Mouse (Mus musculus) MEL (cell line): ENCODE measurements around the gene Cspg4. TPM values are rescaled to one million over a fixed set of nuclear protein-coding genes. Genes with fewer than 3 reads are reported as not detected.

Experiments
- DNase-seq: peaks from one replicate; pipeline ENCODE4 v3.0.0; 2011; ENCODE audit warnings: low read depth, low spot score
- H3K27ac ChIP-seq: 2 replicates; pipeline ENCODE4 v1.5.1; 2012; ENCODE audit warnings: low read depth, mild to moderate bottlenecking, control low read depth, low read length, moderate library complexity; ENCODE audit not compliant: control insufficient read depth
- H3K27me3 ChIP-seq, 2 experiments: fragments of 150-350 bp in 1 of 2; sonication (generic) in 1 of 2; 2 replicates each; pipeline ENCODE4 v1.6.1; 2012; ENCODE audit warnings: low read length in 2 of 2, mild to moderate bottlenecking in 2 of 2, improper control_type of control experiment in 1 of 2, moderate library complexity in 1 of 2; ENCODE audit not compliant: insufficient read depth in 2 of 2, control insufficient read depth in 1 of 2
- H3K36me3 ChIP-seq, 2 experiments: 2 replicates each; pipeline ENCODE4 v1.6.1; 2012 to 2014; ENCODE audit warnings: low read length in 2 of 2, improper control_type of control experiment in 1 of 2, inconsistent platforms in 1 of 2, mild to moderate bottlenecking in 1 of 2; ENCODE audit not compliant: insufficient read depth in 2 of 2, control insufficient read depth in 1 of 2
- H3K4me1 ChIP-seq, 2 experiments: fragments of 150-350 bp in 1 of 2; sonication (generic) in 1 of 2; 2 replicates each; pipeline ENCODE4 v1.6.1; 2012; ENCODE audit warnings: low read length in 2 of 2, improper control_type of control experiment in 1 of 2, mild to moderate bottlenecking in 1 of 2; ENCODE audit not compliant: insufficient read depth in 2 of 2, control insufficient read depth in 1 of 2
- H3K4me3 ChIP-seq, 2 experiments: fragments of 150-350 bp in 1 of 2; sonication (generic) in 1 of 2; 2 replicates each; pipeline ENCODE4 v1.5.1; 2012; ENCODE audit warnings: low read depth in 2 of 2, low read length in 2 of 2, mild to moderate bottlenecking in 2 of 2, moderate library complexity in 2 of 2, control low read depth in 1 of 2, improper control_type of control experiment in 1 of 2; ENCODE audit not compliant: control insufficient read depth in 1 of 2, insufficient read depth in 1 of 2
- H3K79me2 ChIP-seq: 2 replicates; pipeline ENCODE4 v1.6.1; 2012; ENCODE audit warnings: mild to moderate bottlenecking, low read length, moderate library complexity; ENCODE audit not compliant: control insufficient read depth, poor library complexity, insufficient read depth
- H3K9ac ChIP-seq: 2 replicates; pipeline ENCODE4 v1.6.1; 2012; ENCODE audit warnings: low read depth, mild to moderate bottlenecking, control low read depth, low read length, moderate library complexity; ENCODE audit not compliant: control insufficient read depth, poor library complexity, severe bottlenecking
- H3K9me3 ChIP-seq: fragments of 150-350 bp; sonication (generic); replicated peaks from 2 replicates; pipeline ENCODE4 v1.6.1; 2012; ENCODE audit warnings: mild to moderate bottlenecking, low read length, improper control_type of control experiment, moderate library complexity; ENCODE audit not compliant: insufficient read depth
- CHD1 ChIP-seq: IDR thresholded peaks from 2 replicates; pipeline ENCODE4 v1.6.1; 2012; ENCODE audit warnings: low read depth, mild to moderate bottlenecking, inconsistent platforms, low read length, improper control_type of control experiment
- CTCF ChIP-seq, 3 experiments: IDR thresholded peaks in 2 of 3; conservative IDR thresholded peaks in 1 of 3; 2 replicates each; pipeline ENCODE4 v1.5.1; 2011 to 2012; ENCODE audit warnings: low read length in 3 of 3, low read depth in 2 of 3, mild to moderate bottlenecking in 2 of 3, improper control_type of control experiment in 1 of 3, inconsistent platforms in 1 of 3, mixed read lengths in 1 of 3, moderate library complexity in 1 of 3; ENCODE audit not compliant: control insufficient read depth in 1 of 3, insufficient read depth in 1 of 3, poor library complexity in 1 of 3, severe bottlenecking in 1 of 3
- E2F4 ChIP-seq: IDR thresholded peaks from 2 replicates; pipeline ENCODE4 v1.6.1; 2011; ENCODE audit warnings: low read depth, low read length, improper control_type of control experiment, borderline replicate concordance
- ELF1 ChIP-seq: IDR thresholded peaks from 2 replicates; pipeline ENCODE4 v1.6.1; 2014; ENCODE audit warnings: low read depth, mild to moderate bottlenecking, inconsistent platforms, low read length, improper control_type of control experiment, moderate library complexity
- EP300 ChIP-seq, 2 experiments: IDR thresholded peaks; 2 replicates each; pipeline ENCODE4 v1.6.1; 2011; ENCODE audit warnings: improper control_type of control experiment in 2 of 2, low read length in 2 of 2, low read depth in 1 of 2, mild to moderate bottlenecking in 1 of 2
- ETS1 ChIP-seq: IDR thresholded peaks from 2 replicates; pipeline ENCODE4 v1.6.1; 2012; ENCODE audit warnings: low read depth, mild to moderate bottlenecking, inconsistent platforms, low read length, improper control_type of control experiment, moderate library complexity
- GABPA ChIP-seq: IDR thresholded peaks from 2 replicates; pipeline ENCODE4 v1.6.1; 2012; ENCODE audit warnings: low read depth, mild to moderate bottlenecking, inconsistent platforms, low read length, improper control_type of control experiment, moderate library complexity
- GATA1 ChIP-seq: IDR thresholded peaks from 2 replicates; pipeline ENCODE4 v1.6.1; 2011; ENCODE audit warnings: low read depth, low read length, improper control_type of control experiment
- JUND ChIP-seq: IDR thresholded peaks from 2 replicates; pipeline ENCODE4 v1.6.1; 2011; ENCODE audit warnings: low read depth, mild to moderate bottlenecking, improper control_type of control experiment, low read length
- KAT2A ChIP-seq: conservative IDR thresholded peaks from 2 replicates; pipeline ENCODE4 v1.6.1; 2012; ENCODE audit warnings: low read depth, low read length, improper control_type of control experiment, inconsistent platforms
- MAFK ChIP-seq: IDR thresholded peaks from 2 replicates; pipeline ENCODE4 v1.6.1; 2011; ENCODE audit warnings: low read depth, mild to moderate bottlenecking, low read length, improper control_type of control experiment, borderline replicate concordance
- MEF2A ChIP-seq: IDR thresholded peaks from 2 replicates; pipeline ENCODE4 v1.6.1; 2014; ENCODE audit warnings: low read depth, mild to moderate bottlenecking, inconsistent platforms, low read length, improper control_type of control experiment; ENCODE audit not compliant: poor library complexity, insufficient replicate concordance, severe bottlenecking; ENCODE audit errors: extremely low read depth
- MXI1 ChIP-seq: IDR thresholded peaks from 2 replicates; pipeline ENCODE4 v1.6.1; 2011; ENCODE audit warnings: mild to moderate bottlenecking, low read depth, low read length, improper control_type of control experiment
- NRF1 ChIP-seq: IDR thresholded peaks from 2 replicates; pipeline ENCODE4 v1.6.1; 2014; ENCODE audit warnings: low read depth, mild to moderate bottlenecking, inconsistent platforms, low read length, improper control_type of control experiment, moderate library complexity; ENCODE audit not compliant: poor library complexity, insufficient read depth, severe bottlenecking
- POLR2A ChIP-seq, 2 experiments: IDR thresholded peaks; 2 replicates each; pipeline ENCODE4 v1.6.1; 2011 to 2012; ENCODE audit warnings: low read length in 2 of 2, mild to moderate bottlenecking in 2 of 2, control low read depth in 1 of 2, improper control_type of control experiment in 1 of 2, low read depth in 1 of 2, moderate library complexity in 1 of 2; ENCODE audit not compliant: control insufficient read depth in 1 of 2, insufficient read depth in 1 of 2, poor library complexity in 1 of 2
- POLR2AphosphoS2 ChIP-seq: IDR thresholded peaks from 2 replicates; pipeline ENCODE4 v1.6.1; 2011; ENCODE audit warnings: low read length, improper control_type of control experiment
- RAD21 ChIP-seq: IDR thresholded peaks from 2 replicates; pipeline ENCODE4 v1.6.1; 2011; ENCODE audit warnings: mild to moderate bottlenecking, low read depth, low read length, improper control_type of control experiment
- SIN3A ChIP-seq: IDR thresholded peaks from 2 replicates; pipeline ENCODE4 v1.6.1; 2012; ENCODE audit warnings: low read length, improper control_type of control experiment, inconsistent platforms
- TAL1 ChIP-seq: IDR thresholded peaks from 2 replicates; pipeline ENCODE4 v1.6.1; 2012; ENCODE audit warnings: mild to moderate bottlenecking, inconsistent platforms, low read length, moderate library complexity, mixed read lengths
- TCF12 ChIP-seq: IDR thresholded peaks from 2 replicates; pipeline ENCODE4 v1.6.1; 2014; ENCODE audit warnings: low read depth, mild to moderate bottlenecking, inconsistent platforms, low read length, improper control_type of control experiment, moderate library complexity
- UBTF ChIP-seq: IDR thresholded peaks from 2 replicates; pipeline ENCODE4 v1.6.1; 2012; ENCODE audit warnings: low read depth, mild to moderate bottlenecking, inconsistent platforms, low read length, improper control_type of control experiment, moderate library complexity, borderline replicate concordance; ENCODE audit not compliant: insufficient read depth
- USF1 ChIP-seq: IDR thresholded peaks from 2 replicates; pipeline ENCODE4 v1.6.1; 2014; ENCODE audit warnings: low read depth, mild to moderate bottlenecking, inconsistent platforms, low read length, improper control_type of control experiment, moderate library complexity
- ZC3H11A ChIP-seq: IDR thresholded peaks from 2 replicates; pipeline ENCODE4 v1.6.1; 2012; ENCODE audit warnings: low read depth, mild to moderate bottlenecking, inconsistent platforms, low read length, improper control_type of control experiment
- ZKSCAN1 ChIP-seq: IDR thresholded peaks from 2 replicates; pipeline ENCODE4 v1.6.1; 2012; ENCODE audit warnings: low read depth, mild to moderate bottlenecking, inconsistent platforms, low read length, improper control_type of control experiment, moderate library complexity
- ZNF384 ChIP-seq: IDR thresholded peaks from 2 replicates; pipeline ENCODE4 v1.6.1; 2012; ENCODE audit warnings: low read depth, mild to moderate bottlenecking, inconsistent platforms, low read length, improper control_type of control experiment
- polyA plus RNA-seq, 2 experiments: library from polyadenylated mRNA; stranded (reverse) in 1 of 2; unstranded in 1 of 2; fragments of >175 nt in 1 of 2; fragments of >200 nt in 1 of 2; gene quantifications; 2 replicates each; pipeline versions ENCODE4 v1.2.1 to v1.2.4; 2012; ENCODE audit warnings: low replicate concordance in 2 of 2, low read depth in 1 of 2; ENCODE audit not compliant: insufficient read length in 2 of 2, insufficient read depth in 1 of 2, missing spikeins in 1 of 2
- total RNA-seq: library from RNA; depleted of rRNA; stranded (reverse); fragments of 300-350 nt; gene quantifications from 2 replicates; pipeline ENCODE4 v1.2.3, GENCODE M21; 2012

Gene Cspg4
- total and polyA plus RNA-seq, 3 experiments, result 0.15 to 0.23 TPM; not detected in 1

DNA sequence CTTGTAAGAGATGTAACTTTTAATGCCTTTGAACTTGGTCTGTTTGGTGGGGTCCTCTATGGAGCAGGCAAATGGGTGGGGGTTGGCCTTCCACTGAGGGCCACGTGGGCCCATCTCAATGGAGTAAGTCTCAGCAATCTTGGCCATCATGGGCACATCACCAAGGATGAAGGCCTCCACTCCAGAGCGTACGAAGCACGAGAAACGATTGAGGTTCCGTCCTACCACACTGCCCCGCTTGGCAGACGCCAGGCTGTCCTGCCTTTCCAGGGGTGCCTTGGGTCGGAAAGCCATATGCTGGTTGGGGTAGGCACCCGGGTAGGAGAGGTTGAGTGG is 61.2 kb downstream of the Cspg4 start:
- no peak overlapping the region for H3K9ac ChIP-seq
- H3K9me3 ChIP-seq, result no peaks in the 10 kb centered on the region
- peaks cover 0 to 8% of the 10 kb centered on the region in 2 experiments; a peak in 2 of 4 replicates for H3K36me3 ChIP-seq
- no peak for TF ChIP-seq GATA1
- TF ChIP-seq GABPA, result no peak
- no peak for TF ChIP-seq KAT2A
- TF ChIP-seq RAD21, result no peak
- no peak for TF ChIP-seq NRF1
- TF ChIP-seq ETS1, result no peak
- no peak for TF ChIP-seq SIN3A
- TF ChIP-seq USF1, result no peak
- no peak for TF ChIP-seq CHD1
- TF ChIP-seq E2F4, result no peak
- no peak for TF ChIP-seq ELF1
- no peak for TF ChIP-seq ZKSCAN1
- TF ChIP-seq POLR2AphosphoS2, result no peak
- no peak for TF ChIP-seq MAFK
- no peak for TF ChIP-seq TAL1
- TF ChIP-seq ZC3H11A, result no peak
- no peak for TF ChIP-seq TCF12
- TF ChIP-seq JUND, result no peak
- DNase-seq, result no peak
- H3K27ac ChIP-seq, result no peak overlapping the region
- H3K4me3 ChIP-seq, result no peak overlapping the region
- H3K79me2 ChIP-seq, result no peaks in the 10 kb centered on the region; the same call in 1 of the 2 replicates
- H3K27me3 ChIP-seq, result no peaks in the 10 kb centered on the region
- H3K4me1 ChIP-seq, result peaks cover 5 to 30% of the 10 kb centered on the region in 2 experiments; a peak in 3 of 4 replicates

DNA sequence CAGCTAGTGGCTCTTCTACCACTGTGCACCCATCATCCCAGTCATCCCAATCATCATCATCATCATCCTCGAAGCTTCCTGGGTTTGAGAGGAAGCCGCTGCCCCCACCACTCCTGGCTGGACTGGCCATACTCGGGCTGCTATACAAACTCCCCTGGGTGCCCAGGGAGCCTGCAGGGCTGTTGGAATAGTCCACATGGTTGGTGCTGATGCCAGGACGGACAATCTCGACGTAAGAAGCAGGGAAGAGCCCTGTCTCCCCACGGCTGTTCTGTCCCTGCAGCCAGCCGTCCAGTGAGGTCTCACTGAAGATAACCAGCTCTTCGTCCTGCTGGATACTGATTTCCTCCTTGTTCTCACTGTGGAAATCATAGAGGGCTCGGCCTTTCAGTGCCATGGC is 61.6 kb downstream of the Cspg4 start:
- H3K27me3 ChIP-seq, result no peaks in the 10 kb centered on the region
- no peaks in the 10 kb centered on the region; the same call in 1 of the 2 replicates for H3K79me2 ChIP-seq
- H3K9me3 ChIP-seq, result no peaks in the 10 kb centered on the region
- peaks cover 0 to 8% of the 10 kb centered on the region in 2 experiments; a peak in 2 of 4 replicates for H3K36me3 ChIP-seq
- no peak overlapping the region for H3K27ac ChIP-seq
- TF ChIP-seq ETS1 (no peak), USF1 (no peak), TAL1 (no peak), EP300 (IDR thresholded peaks at IDR 0.05; ENCODE audit: low read depth in 1 of 2, low read length in 2 of 2) (no peak), CTCF (IDR thresholded peaks at IDR 0.05 in 2 of 3, conservative IDR thresholded peaks at IDR 0.05 in 1 of 3; ENCODE audit: control insufficient read depth in 1 of 3, insufficient read depth in 1 of 3, low read depth in 2 of 3, low read length in 3 of 3, poor library complexity in 1 of 3, severe bottlenecking in 1 of 3) (no peak), POLR2AphosphoS2 (no peak), TCF12 (no peak), RAD21 (no peak), ZKSCAN1 (no peak), POLR2A (IDR thresholded peaks at IDR 0.05; ENCODE audit: control insufficient read depth in 1 of 2, insufficient read depth in 1 of 2, low read depth in 1 of 2, low read length in 2 of 2, poor library complexity in 1 of 2) (no peak), JUND (no peak), UBTF (no peak), MEF2A (no peak), ZNF384 (no peak), MXI1 (no peak), KAT2A (no peak)
- peaks cover 5 to 30% of the 10 kb centered on the region in 2 experiments; a peak in 3 of 4 replicates for H3K4me1 ChIP-seq
- no peak overlapping the region for H3K9ac ChIP-seq
- no peak overlapping the region for H3K4me3 ChIP-seq
- no peak for DNase-seq
